Mouse (Mus musculus) T-helper 17 cell (primary cell): ENCODE measurements around the gene Nexn.
"Not testable (repeated sequence)": the region's sequence is repeated elsewhere in the genome, so short reads cannot be mapped to it uniquely, and the experiment has no call there.

Experiments
- in situ Hi-C, 2 experiments: fragments of 300-600 bp; cut with MboI, MseI; formaldehyde crosslinking; loops; 1 replicate in 1 of 2; 2 replicates in 1 of 2; pipeline ENCODE4 v1.15.1; 2025; ENCODE audit warnings: high pct_unique_total_duplicates in 2 of 2

Gene Nexn

DNA sequence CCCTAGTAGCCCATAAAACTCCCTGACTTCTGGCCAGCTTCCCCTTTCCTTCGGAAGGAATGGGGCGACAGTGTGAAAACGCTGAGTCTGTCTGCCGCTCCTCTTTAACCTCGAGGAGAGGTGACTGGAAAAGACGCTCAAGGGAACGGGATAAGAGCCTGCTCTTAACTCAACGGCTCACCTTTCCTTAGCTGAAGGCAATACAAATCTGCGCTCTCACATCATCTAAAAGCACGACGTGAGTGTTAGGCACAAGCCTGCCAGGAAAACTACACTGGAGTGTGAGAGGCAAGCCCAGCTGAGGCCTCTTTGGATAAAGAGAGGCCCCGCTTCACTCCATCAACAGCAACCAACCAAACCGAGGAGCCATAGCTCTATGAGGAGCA, at the start of gene Nexn:
Gene Nexn (minus strand): TSS at position 315 of the 386 bp plus-strand sequence.
- in situ Hi-C loops, result no loop called here

- in situ Hi-C loops, result no loop called here
These were observed 49.5 kb upstream of the Nexn start for GRCm38 (mm10) chr3:152315613-152316012.

DNA sequence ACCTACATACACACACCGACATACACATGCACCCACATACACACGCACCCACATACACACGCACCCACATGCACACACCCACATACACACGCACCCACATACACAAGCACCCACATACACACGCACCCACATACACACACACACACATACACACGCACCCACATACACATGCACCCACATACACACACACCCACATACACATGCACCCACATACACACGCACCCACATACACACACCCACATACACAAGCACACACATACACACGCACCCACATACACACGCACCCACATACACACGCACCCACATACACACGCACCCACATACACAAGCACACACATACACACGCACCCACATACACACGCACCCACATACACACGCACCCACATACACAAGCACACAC, 48.5 kb upstream of the Nexn start:
- in situ Hi-C loops, result not testable (repeated sequence)

DNA sequence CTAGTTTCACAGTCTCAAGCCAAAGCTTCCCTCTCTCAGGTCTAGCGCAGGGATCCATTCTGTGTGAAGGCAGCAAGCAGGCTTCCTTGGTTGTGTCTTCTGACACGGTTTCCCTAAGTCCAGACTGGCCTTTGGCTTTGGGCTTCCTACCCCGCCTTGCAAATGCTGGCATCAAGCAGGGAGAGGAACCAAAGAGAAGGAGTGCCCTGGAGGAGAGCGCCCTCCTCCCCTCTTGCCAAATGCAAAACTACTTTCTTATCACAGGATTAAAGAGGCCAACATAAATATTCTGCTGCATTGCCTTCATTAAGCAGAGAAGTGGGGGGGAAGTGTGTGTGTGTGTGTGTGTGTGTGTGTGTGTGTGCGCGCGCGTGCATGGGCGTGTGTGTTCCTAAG, 43.1 kb upstream of the Nexn start:
- in situ Hi-C loops, result no loop called here

DNA sequence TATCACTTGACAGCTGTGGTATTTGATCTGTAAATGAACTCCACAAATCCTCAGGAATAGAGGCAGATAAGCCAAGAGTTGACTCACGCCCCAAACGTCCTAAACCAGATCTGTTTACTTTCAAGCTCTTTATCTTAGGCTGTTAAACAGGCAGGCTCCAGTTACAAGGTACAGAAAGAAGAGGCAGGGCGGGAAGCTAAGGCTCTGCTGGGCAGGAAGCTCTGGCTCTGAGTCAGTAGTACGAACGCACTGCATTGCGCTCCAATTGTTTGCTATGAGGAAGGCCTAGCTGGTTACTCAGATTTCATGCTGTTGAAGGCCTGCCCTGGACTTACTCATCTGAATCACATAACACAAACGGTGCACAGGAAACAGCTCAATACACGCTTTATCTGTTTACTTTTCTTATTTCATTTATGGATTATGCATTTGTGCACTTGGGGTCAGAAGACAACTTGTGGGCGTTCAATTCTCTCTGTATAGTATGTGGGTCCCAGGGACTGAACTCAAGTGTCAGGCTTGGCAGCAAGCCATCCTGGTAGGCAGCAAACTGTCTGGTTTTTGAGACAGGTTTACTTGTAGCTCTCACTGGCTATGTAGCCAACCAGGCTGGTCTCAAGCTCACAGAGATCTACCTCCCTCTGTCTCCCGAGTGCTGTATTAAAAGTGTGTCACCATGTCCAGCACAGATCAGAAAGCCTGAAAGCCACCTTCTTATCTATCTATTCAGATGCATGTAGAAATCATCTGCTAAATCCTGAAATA, 42.5 kb upstream of the Nexn start:
- in situ Hi-C loops, result no loop called here

GRCm38 (mm10) chr3:152305971-152306370, 39.8 kb upstream of the Nexn start:
- in situ Hi-C loops, result no loop called here

DNA sequence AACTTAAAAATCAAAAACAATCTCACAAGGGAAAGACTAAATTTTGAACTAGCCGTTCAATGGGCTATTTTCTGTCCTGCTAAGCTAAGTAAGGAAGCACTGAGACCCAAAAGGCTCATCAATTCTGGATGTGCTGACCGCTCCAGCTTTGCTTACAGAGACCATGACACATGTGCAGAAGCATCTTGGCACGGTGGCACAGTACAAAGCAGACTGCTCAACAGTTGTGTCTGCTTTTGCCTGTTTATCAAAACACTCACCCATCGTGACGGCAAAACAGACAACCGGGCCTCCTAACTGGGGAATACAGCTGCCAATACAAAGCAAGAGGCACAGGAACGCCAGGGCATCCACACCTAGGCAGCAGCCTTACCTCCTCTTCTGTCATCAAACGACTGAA, 38.9 kb upstream of the Nexn start:
- in situ Hi-C loops, result no loop called here

DNA sequence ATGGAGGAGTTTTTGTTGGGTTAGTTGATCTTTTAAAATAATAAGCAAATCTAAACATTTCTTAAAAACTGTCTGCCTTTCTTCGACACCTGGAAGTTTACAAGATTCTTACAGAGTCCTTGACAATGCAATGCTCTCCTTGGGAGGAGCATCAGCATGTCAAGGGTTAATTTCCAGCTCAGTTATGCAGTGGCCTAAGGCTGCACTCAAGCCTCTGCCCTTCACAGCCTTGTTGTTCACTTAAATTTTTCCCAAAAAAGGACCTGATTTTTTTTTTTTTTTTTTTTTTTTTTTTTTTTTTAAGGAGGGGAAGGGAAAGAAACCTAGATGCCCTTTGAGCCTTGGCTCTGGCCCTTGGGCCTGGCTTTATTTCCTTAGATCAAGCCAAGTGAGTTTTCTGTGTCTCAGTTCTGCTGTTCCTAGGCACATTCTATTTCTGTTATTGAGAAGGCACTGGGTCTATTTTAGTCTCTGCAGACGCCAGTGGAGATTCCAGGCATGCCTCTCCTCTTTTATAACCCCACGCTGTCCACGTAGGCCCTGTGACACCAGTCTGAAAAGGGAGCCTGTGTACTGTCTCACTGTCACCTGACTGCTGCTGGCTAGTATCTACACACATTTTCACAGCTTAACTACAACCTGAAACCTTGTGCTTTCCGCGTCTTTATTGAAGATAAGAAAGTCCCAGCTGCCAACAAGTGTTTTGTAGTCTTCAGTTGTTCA, 38.1 kb upstream of the Nexn start:
- in situ Hi-C loops, result no loop called here

DNA sequence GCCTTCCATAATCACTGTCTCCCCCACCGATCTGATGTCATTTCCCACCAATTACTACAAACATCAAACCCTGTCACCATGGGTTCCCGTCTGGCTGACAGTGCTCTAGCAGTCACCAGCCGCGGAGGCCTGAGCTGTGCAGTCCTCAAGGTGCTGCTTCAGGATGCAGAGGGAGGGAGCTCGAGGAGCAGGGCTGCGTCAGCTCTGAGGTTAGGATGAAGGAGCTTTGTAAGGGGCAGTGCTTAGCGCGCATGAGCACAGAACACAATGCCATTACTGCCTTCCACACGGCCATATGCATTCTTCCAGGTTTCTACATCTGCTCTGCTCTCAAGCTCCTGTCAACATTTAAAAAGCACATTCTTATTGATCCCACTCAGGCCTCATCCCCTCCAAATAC, 36.8 kb upstream of the Nexn start:
- in situ Hi-C loops, result no loop called here

GRCm38 (mm10) chr3:152300376-152301337, 34.5 kb upstream of the Nexn start:
- in situ Hi-C loops, result no loop called here

- in situ Hi-C loops, result no loop called here
These were observed 29.7 kb upstream of the Nexn start for GRCm38 (mm10) chr3:152295896-152296295.

DNA sequence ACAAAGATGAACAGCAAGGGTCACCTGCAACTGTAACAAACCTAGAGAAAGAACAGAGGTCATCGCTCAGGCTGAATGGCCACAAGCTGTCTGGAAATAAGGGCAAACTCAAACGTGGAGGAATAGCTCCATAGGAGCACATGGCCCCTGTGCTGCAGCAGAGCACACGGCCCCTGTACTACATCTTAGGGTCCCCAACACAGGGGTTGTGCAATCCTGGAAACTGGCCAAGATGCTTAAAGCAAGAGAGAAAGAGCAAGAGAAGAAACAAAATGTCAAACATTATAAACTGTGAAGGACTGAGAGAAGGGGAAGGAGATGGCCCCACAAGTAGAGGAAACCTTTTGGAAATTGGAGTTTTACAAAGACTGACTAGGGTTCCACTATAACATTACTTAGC, 28.2 kb upstream of the Nexn start:
- in situ Hi-C loops, result no loop called here

GRCm38 (mm10) chr3:152293530-152294181, 27.5 kb upstream of the Nexn start:
- in situ Hi-C loops, result no loop called here

- in situ Hi-C loops, result no loop called here
These were observed 25.7 kb upstream of the Nexn start for GRCm38 (mm10) chr3:152291895-152292294.

DNA sequence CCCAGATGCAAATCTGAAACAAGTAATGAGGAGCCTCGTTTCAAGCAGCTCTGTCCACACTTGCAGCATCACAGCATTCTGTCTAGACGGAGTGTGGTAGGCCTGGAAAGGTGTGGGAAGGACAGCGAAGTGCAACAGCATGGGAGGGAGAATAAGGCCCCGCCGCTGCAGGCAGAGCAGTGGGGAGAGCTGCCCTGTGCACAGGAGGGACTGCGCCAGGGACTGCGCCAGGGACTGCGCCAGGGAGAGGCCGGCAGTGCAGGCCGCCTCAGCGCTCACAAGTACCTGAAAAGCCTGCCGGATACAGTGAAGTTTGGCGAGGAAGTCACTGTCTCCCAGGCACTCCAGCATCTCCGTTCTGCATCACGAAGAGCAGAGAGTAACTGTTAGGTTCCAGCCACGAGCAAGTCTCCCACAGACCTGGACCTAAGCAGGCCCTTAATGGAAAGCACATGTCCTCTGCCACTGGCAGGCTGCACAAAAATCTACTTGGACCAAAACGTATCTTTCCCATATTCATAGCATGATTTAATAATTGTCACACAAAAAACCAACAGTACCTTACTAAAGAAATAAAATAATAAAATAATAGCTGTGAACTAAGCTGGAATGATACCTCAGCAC, 24.1 kb upstream of the Nexn start:
- in situ Hi-C loops, result no loop called here

GRCm38 (mm10) chr3:152288740-152289139, 22.6 kb upstream of the Nexn start:
- in situ Hi-C loops, result no loop called here

DNA sequence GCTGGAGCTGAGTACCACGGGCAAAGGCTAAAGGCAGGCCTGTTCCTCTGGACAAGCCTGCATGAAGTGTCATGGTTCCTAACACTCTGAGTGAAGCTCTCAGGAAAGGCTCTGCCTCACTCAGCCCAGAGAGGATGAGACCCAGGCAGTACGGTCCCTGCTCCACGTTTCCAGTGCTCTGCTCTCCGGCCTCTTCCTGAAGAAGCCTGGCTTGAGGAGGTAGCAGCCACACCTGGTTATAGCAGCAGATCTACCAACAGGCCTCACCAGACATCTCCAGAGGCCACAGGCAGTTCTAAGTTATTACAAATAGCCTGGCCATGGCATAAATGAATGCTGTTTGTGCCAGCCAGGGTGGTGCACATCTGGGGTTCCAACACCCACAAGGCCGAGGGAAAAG, 22.1 kb upstream of the Nexn start:
- in situ Hi-C loops, result no loop called here

GRCm38 (mm10) chr3:152287810-152288209, 21.7 kb upstream of the Nexn start:
- in situ Hi-C loops, result no loop called here

GRCm38 (mm10) chr3:152284759-152285158, 18.6 kb upstream of the Nexn start:
- in situ Hi-C loops, result no loop called here

DNA sequence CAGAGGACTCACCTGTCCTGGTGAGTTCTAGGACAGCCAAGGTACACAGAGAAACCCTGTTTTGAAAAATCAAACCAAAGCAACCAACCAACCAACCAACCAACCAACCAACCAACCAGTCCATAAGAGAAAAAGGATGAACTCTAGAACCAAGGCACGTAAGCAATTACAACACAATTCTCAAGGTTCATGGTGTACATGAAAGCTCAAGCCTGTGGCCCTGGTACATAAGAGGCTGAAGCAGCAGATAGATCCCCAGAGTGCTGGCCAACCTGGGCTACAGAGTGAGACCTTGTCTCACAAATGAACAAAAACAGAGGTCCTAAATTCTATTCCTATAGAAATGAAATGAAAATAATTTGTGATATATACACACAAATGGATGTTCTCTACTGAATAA, 18.2 kb upstream of the Nexn start:
- in situ Hi-C loops, result no loop called here

DNA sequence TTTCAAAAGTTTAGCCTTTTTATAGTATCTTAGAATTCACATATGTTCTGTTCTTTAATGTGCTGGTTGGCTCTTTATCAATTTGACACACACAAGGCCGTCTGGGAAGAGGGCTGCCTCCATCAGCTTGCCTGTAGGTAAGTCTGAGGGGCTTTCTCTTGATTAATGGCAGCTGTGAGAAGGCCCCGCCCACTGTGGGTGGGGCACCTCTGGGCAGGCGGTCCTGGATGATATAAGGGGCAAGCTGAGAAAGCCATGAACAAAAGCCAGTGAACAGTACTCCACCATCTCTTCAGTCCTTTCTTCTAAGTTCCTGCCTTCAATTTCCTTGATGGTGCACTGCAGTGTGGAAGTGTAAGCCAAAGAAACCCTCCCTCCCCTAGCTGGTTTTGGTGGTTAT, 16.0 kb upstream of the Nexn start:
- in situ Hi-C loops, result no loop called here
